Mouse (Mus musculus): ENCODE measurements around the gene Nosip.

DNA sequence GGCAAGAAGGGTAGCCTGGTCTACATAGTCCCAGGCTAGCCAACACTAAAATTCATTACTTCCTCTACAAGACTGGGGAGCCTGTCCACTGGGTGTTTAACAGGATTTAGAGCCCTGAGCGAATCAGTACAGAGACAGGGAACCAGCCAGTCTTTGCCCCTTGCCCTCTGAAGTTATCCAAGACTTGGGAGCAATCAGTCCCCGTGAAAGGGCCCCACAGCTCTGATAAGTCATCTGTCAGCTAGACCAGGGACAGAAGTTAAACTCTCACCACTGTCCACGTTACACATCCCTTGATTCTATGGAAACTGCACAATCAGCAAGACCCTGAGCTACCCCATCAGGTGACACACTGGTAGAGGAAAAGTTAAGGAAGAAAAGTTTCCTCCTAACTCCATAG is 50.3 kb downstream of the Nosip start:
- no peak for TF ChIP-seq POLR2A (IDR thresholded peaks at IDR 0.05; ENCODE audit: low read depth, low read length)
- TF ChIP-seq CTCF (conservative IDR thresholded peaks at IDR 0.05; ENCODE audit: insufficient read depth, insufficient read length, low read depth, low read length): no peak
